Mouse (Mus musculus) G1E (cell line): ENCODE measurements around the gene Pitpnm3.
"Not testable (repeated sequence)": the region's sequence is repeated elsewhere in the genome, so short reads cannot be mapped to it uniquely, and the experiment has no call there.

Source experiments
- CTCF ChIP-seq: IDR thresholded peaks from 2 replicates; pipeline ENCODE4 v1.5.1; 2012; ENCODE audit warnings: low read depth, low read length, inconsistent platforms, mixed read lengths
- GATA1 ChIP-seq: IDR thresholded peaks from 2 replicates; pipeline ENCODE4 v1.6.1; 2012; ENCODE audit warnings: borderline replicate concordance, low read length, inconsistent platforms, mixed read lengths

DNA sequence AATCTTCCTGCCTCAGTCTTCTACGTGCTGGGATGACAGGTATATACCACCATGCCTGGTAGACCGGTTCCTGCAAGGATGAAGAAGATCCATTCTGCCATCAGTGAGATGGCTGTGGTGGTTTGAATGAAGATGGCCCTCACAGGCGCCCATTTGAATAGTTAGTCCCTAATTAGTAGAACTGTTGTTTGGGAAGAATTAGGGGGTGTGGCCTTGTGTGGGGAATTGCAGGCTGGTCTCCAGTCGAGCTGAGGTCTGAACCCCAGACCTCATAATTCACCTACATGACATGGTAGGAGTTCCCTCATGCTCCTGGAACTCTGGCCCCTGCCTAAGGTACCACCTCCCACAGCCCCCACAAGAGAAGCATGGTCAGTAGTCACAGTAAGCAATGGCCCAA lies 36.3 kb upstream of the Pitpnm3 start:
- not testable (repeated sequence) for TF ChIP-seq GATA1, CTCF
